Mouse (Mus musculus): ENCODE results near the gene Gm20388.

DNA sequence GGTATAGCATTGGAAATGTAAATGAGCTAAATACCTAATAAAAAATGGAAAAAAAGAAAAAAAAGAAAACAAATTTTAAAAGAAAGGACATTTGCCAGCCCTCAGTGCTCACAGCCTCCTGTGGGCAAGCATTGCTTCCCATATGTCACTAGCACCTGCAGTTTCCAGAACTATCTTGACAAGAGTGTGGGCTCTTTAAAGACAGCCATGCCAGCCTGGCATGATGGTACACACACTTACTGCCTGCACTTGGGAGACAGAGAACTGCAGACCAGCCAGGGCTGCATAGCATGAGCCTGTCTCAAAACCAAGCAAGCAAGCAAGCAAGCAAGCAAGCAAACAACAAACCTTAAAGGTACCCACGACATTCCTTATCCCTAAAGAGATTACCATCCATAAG, 1994.8 kb downstream of the Gm20388 start:
- TF ChIP-seq CTCF (IDR thresholded peaks at IDR 0.05; ENCODE audit: low read depth) (no peak), EP300 (optimal IDR thresholded peaks at IDR 0.05) (no peak)
